Mouse (Mus musculus) midbrain, embryonic 14.5 days (tissue): ENCODE data around the gene Gm44965. TPM values are rescaled to one million over a fixed set of nuclear protein-coding genes. Genes with fewer than 3 reads are reported as not detected.

Experiments used
- ATAC-seq: fragments of 200-750 bp; cut with Nextera tagmentation; 2 replicates; pipeline ENCODE4 v1.8.0; 2017; ENCODE audit warnings: moderate number of reproducible peaks, moderate library complexity; ENCODE audit not compliant: low FRiP score, low TSS enrichment
- DNase-seq: peaks from one replicate; pipeline ENCODE4 v3.0.0-alpha.2; 2015
- H3K27ac ChIP-seq: fragments of 300-500 bp; sonication (generic); replicated peaks from 2 replicates; pipeline ENCODE4 v1.5.1; 2014; ENCODE audit warnings: mild to moderate bottlenecking, low read depth, low read length, moderate library complexity
- H3K27me3 ChIP-seq: fragments of 300-500 bp; sonication (generic); 2 replicates; pipeline ENCODE4 v1.6.1; 2014; ENCODE audit warnings: low read length, control low read depth, mixed read lengths; ENCODE audit not compliant: control insufficient read depth, insufficient read depth
- H3K36me3 ChIP-seq: fragments of 300-500 bp; sonication (generic); 2 replicates; pipeline ENCODE4 v1.6.1; 2014; ENCODE audit warnings: low read length, control low read depth; ENCODE audit not compliant: control insufficient read depth, insufficient read depth
- H3K4me1 ChIP-seq: fragments of 300-500 bp; sonication (generic); 2 replicates; pipeline ENCODE4 v1.6.1; 2014; ENCODE audit warnings: mild to moderate bottlenecking, antibody characterized with exemption, low read length, control low read depth; ENCODE audit not compliant: control insufficient read depth, insufficient read depth
- H3K4me2 ChIP-seq: fragments of 300-500 bp; sonication (generic); 2 replicates; pipeline ENCODE4 v1.6.1; 2014; ENCODE audit warnings: mild to moderate bottlenecking, low read length, moderate library complexity
- H3K4me3 ChIP-seq: fragments of 300-500 bp; sonication (generic); replicated peaks from 2 replicates; pipeline ENCODE4 v1.5.1; 2014; ENCODE audit warnings: low read depth, low read length
- H3K9ac ChIP-seq: fragments of 300-500 bp; sonication (generic); replicated peaks from 2 replicates; pipeline ENCODE4 v1.6.1; 2014; ENCODE audit warnings: mild to moderate bottlenecking, low read length, moderate library complexity
- H3K9me3 ChIP-seq: fragments of 300-500 bp; sonication (generic); 2 replicates; pipeline ENCODE4 v1.6.1; 2016; ENCODE audit warnings: low read length, control low read depth, mixed read lengths; ENCODE audit not compliant: control insufficient read depth
- WGBS: fragments of 180-500 bp; shearing (Covaris S2); extraction: QIAGEN DNeasy Blood & Tissue Kit; methylation state at CpG from one replicate; pipeline ENCODE4 v1.1.7; 2014; 5-methylcytosine and 5-hydroxymethylcytosine counted together
- polyA plus RNA-seq: library from polyadenylated mRNA; unstranded; fragments of >200 nt; fragmentation: Nextera tagmentation; extraction: Ambion mirVana; gene quantifications from 2 replicates; pipeline ENCODE4 v1.2.1, GENCODE M21; 2014

The Gm44965 gene
- polyA plus RNA-seq, 1 experiment from 2014 or later, result not detected

GRCm38 (mm10) chr6:48591871-48592270 lies 1.9 kb upstream of the Gm44965 start:
- no peak overlapping the region for H3K27ac ChIP-seq
- peaks cover 12% of the 10 kb centered on the region for H3K36me3 ChIP-seq
- WGBS, result 93% methylated on average over 6 of the region's 6 CpGs
- no peak overlapping the region for H3K4me2 ChIP-seq
- no peak overlapping the region for H3K9ac ChIP-seq
- peaks cover 6% of the 10 kb centered on the region for H3K9me3 ChIP-seq
- DNase-seq (no peak), ATAC-seq (no peak)
- H3K27me3 ChIP-seq, result no peaks in the 10 kb centered on the region
- H3K4me1 ChIP-seq, result peaks cover 16% of the 10 kb centered on the region
- no peak overlapping the region for H3K4me3 ChIP-seq

- peak; percentile 88 for DNase-seq
- Histone ChIP-seq H3K4me1 (peaks cover 16% of the 10 kb centered on the region), H3K9me3 (peaks cover 18% of the 10 kb centered on the region), H3K9ac (peak overlapping the region; percentile 85), H3K27ac (peak overlapping the region; percentile 94), H3K4me3 (peak overlapping the region; percentile 71), H3K36me3 (peaks cover 36% of the 10 kb centered on the region), H3K4me2 (peak overlapping the region; percentile 72), H3K27me3 (no peaks in the 10 kb centered on the region)
- ATAC-seq, result peak; percentile 81
- under 1% methylated on average over 41 of the region's 41 CpGs for WGBS
These were observed 450 bp downstream of the Gm44965 start for GRCm38 (mm10) chr6:48594043-48594738.

DNA sequence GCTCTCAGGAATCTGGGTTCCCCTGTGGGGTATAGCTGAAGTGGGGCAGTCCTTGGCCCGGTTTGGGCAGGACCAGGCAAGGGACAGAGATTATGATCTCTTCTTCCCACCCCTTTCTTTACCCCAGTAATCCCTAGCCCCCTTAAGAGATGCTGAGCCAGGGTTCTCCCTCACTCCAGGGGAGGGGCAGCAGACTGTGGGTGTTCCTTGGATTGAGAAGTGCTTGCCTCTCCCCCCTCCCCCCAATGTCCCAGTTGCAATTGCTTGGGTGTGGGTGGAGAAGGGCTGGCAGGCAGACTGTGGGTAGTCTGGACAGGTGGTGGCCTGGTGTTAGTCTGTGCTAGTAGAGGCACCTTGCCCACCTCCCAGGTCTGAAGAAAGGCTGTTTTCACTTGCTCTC lies 1.5 kb downstream of the Gm44965 start:
- ATAC-seq (no peak), DNase-seq (no peak)
- peaks cover 16% of the 10 kb centered on the region for H3K4me1 ChIP-seq
- no peak overlapping the region for H3K4me3 ChIP-seq
- WGBS, result 32% methylated on average over 1 of the region's 1 CpGs
- no peak overlapping the region for H3K27ac ChIP-seq
- no peaks in the 10 kb centered on the region for H3K27me3 ChIP-seq
- peaks cover 18% of the 10 kb centered on the region for H3K9me3 ChIP-seq
- H3K4me2 ChIP-seq, result peak overlapping the region; percentile 72
- no peak overlapping the region for H3K9ac ChIP-seq
- peaks cover 46% of the 10 kb centered on the region for H3K36me3 ChIP-seq

- no peaks in the 10 kb centered on the region for H3K27me3 ChIP-seq
- 97% methylated on average over 45 of the region's 45 CpGs for WGBS
- no peak overlapping the region for H3K4me3 ChIP-seq
- DNase-seq, result no peak
- peaks cover 47% of the 10 kb centered on the region for H3K36me3 ChIP-seq
- H3K9ac ChIP-seq, result no peak overlapping the region
- no peak for ATAC-seq
- peaks cover 21% of the 10 kb centered on the region for H3K4me1 ChIP-seq
- H3K4me2 ChIP-seq, result no peak overlapping the region
- peaks cover 18% of the 10 kb centered on the region for H3K9me3 ChIP-seq
- no peak overlapping the region for H3K27ac ChIP-seq
These were observed 2.9 kb downstream of the Gm44965 start for GRCm38 (mm10) chr6:48596545-48597232.

DNA sequence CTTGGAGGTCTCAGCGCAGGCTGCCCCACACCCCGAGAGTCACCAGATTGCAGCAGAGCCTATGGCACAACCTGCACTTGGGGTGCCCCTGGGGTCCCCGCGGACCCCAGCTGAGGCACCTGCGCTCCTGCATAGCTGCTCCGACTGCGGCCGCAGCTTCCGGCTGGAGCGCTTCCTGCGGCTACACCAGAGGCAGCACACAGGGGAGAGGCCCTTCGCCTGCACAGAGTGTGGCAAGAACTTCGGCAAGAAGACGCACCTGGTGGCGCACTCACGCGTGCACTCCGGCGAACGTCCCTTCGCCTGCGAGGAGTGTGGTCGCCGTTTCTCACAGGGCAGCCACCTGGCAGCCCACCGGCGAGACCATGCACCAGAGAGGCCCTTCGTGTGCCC lies 3.5 kb downstream of the Gm44965 start:
- H3K9me3 ChIP-seq, result peaks cover 18% of the 10 kb centered on the region
- H3K4me2 ChIP-seq, result no peak overlapping the region
- peaks cover 47% of the 10 kb centered on the region for H3K36me3 ChIP-seq
- peaks cover 21% of the 10 kb centered on the region for H3K4me1 ChIP-seq
- H3K27me3 ChIP-seq, result no peaks in the 10 kb centered on the region
- no peak overlapping the region for H3K27ac ChIP-seq
- no peak overlapping the region for H3K9ac ChIP-seq
- H3K4me3 ChIP-seq, result no peak overlapping the region
- 96% methylated on average over 27 of the region's 27 CpGs for WGBS
- DNase-seq (no peak), ATAC-seq (no peak)

- no peak for DNase-seq
These were observed 6.9 kb downstream of the Gm44965 start for GRCm38 (mm10) chr6:48600594-48600993.

GRCm38 (mm10) chr6:48601271-48602079 lies 7.7 kb downstream of the Gm44965 start, which contains the start of gene Zfp775:
Zfp775 (plus strand) TSS chr6:48602063.
- Histone ChIP-seq H3K27me3 (no peaks in the 10 kb centered on the region), H3K9ac (peak within 1 kb of the TSS; percentile 89), H3K27ac (peak within 1 kb of the TSS; percentile 92), H3K36me3 (peaks cover 38% of the 10 kb centered on the region), H3K9me3 (peaks cover 15% of the 10 kb centered on the region), H3K4me3 (peak within 1 kb of the TSS; percentile 80), H3K4me1 (peaks cover 15% of the 10 kb centered on the region), H3K4me2 (peak within 1 kb of the TSS; percentile 92)
- ATAC-seq (peak; percentile 99), DNase-seq (peak; percentile 98)
- 4% methylated on average over 42 of the region's 42 CpGs for WGBS

More at GRCm38 (mm10) chr6:48600594-48600993, 6.9 kb downstream of the Gm44965 start:
- no peak for ATAC-seq
- H3K4me3 ChIP-seq, result no peak overlapping the region
- peak overlapping the region; percentile 92 for H3K27ac ChIP-seq
- peaks cover 15% of the 10 kb centered on the region for H3K4me1 ChIP-seq
- 97% methylated on average over 1 of the region's 1 CpGs for WGBS
- no peak overlapping the region for H3K4me2 ChIP-seq
- no peaks in the 10 kb centered on the region for H3K27me3 ChIP-seq
- peaks cover 47% of the 10 kb centered on the region for H3K36me3 ChIP-seq
- H3K9ac ChIP-seq, result no peak overlapping the region; the same call in 1 of the 2 replicates
- H3K9me3 ChIP-seq, result peaks cover 18% of the 10 kb centered on the region

- H3K27me3 ChIP-seq, result no peaks in the 10 kb centered on the region
- H3K4me2 ChIP-seq, result peak overlapping the region; percentile 92
- DNase-seq, result peak; percentile 66
- peaks cover 15% of the 10 kb centered on the region for H3K4me1 ChIP-seq
- peak overlapping the region; percentile 80 for H3K4me3 ChIP-seq
- WGBS, result 2% methylated on average over 28 of the region's 28 CpGs
- peaks cover 31% of the 10 kb centered on the region for H3K36me3 ChIP-seq
- H3K9me3 ChIP-seq, result peaks cover 8% of the 10 kb centered on the region
- peak overlapping the region; percentile 89 for H3K9ac ChIP-seq
- peak overlapping the region; percentile 92 for H3K27ac ChIP-seq
- peak; percentile 82 for ATAC-seq
These were observed 8.5 kb downstream of the Gm44965 start for GRCm38 (mm10) chr6:48602080-48602741.
